Mouse (Mus musculus) kidney, adult 2 months (tissue): ENCODE results near the gene Fem1a. TPM values are rescaled to one million over a fixed set of nuclear protein-coding genes. Genes with fewer than 3 reads are reported as not detected.

Experiments
- DNase-seq: peaks from one replicate; pipeline ENCODE4 v3.0.0; 2021
- H3K27ac ChIP-seq: fragments of 200-500 bp; 2 replicates; pipeline ENCODE4 v1.5.1; 2012; ENCODE audit warnings: low read depth, low read length, control low read depth, inconsistent platforms; ENCODE audit not compliant: insufficient read depth
- H3K27me3 ChIP-seq: fragments of 200-500 bp; replicated peaks from 2 replicates; pipeline ENCODE4 v1.6.1; 2012; ENCODE audit warnings: mild to moderate bottlenecking, moderate library complexity, low read length, inconsistent platforms; ENCODE audit not compliant: control insufficient read depth, insufficient read depth
- H3K36me3 ChIP-seq: fragments of 200-500 bp; 2 replicates; pipeline ENCODE4 v1.6.1; 2012; ENCODE audit warnings: mild to moderate bottlenecking, moderate library complexity, low read length, inconsistent platforms; ENCODE audit not compliant: control insufficient read depth, insufficient read depth
- H3K4me1 ChIP-seq: fragments of 200-500 bp; 2 replicates; pipeline ENCODE4 v1.6.1; 2011; ENCODE audit warnings: low read length; ENCODE audit not compliant: control insufficient read depth, insufficient read depth
- H3K4me3 ChIP-seq: fragments of 200-500 bp; 2 replicates; pipeline ENCODE4 v1.5.1; 2011; ENCODE audit warnings: mild to moderate bottlenecking, low read depth, low read length, control low read depth; ENCODE audit not compliant: insufficient read depth
- CTCF ChIP-seq: fragments of 200-500 bp; conservative IDR thresholded peaks from 2 replicates; pipeline ENCODE4 v1.5.1; 2011; ENCODE audit warnings: low read depth, mild to moderate bottlenecking, control low read depth, low read length, moderate library complexity, mixed read lengths; ENCODE audit not compliant: insufficient read depth, insufficient read length
- POLR2A ChIP-seq: fragments of 200-500 bp; IDR thresholded peaks from one replicate; pipeline ENCODE4 v1.6.1; 2011; ENCODE audit warnings: low read depth, low read length, control low read depth
- WGBS: fragments of 180-500 bp; shearing (Covaris S2); methylation state at CpG from one replicate; pipeline ENCODE4 v1.1.7; 2018; 5-methylcytosine and 5-hydroxymethylcytosine counted together
- polyA plus RNA-seq: library from polyadenylated mRNA; depleted of rRNA; stranded (reverse); fragments of >200 nt; gene quantifications from 2 replicates; pipeline ENCODE4 v1.2.3, GENCODE M21; 2012

Fem1a gene
- polyA plus RNA-seq, 1 experiment = 23.7 TPM

DNA sequence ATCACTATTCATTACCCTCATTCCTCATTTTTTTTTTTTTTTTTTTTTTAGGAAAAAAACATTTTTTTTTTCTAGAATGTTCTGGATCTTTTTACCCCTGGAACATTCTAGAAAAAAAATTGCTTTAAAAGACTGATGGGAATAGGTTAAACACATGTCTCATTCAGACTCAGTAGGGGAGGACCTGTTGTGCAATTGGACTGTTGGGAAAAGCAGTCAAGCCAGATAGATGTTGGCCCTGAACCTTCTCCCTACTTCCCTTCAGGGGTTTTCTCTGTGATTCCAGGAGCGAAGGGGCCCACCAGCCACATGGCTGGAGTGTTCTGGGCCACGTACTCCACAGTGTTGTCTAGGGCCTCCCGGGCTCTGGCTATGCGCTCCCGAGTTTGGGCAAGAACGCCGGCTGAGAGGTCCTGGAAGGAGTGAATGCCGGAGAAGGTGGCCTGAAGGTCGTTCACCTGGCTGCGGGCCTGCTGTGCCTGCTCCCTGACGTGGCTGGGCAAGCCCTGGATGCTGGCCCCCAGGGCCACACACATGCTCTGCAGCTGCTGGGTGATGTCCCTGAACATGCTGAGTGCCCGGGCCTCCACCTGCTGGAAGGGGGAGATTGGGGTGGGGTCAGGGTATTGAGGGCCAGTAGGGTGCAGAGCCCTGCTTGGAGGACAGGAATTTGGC lies 23.0 kb downstream of the Fem1a start:
- peaks cover 15% of the 10 kb centered on the region; the same call in 1 of the 2 replicates for H3K4me1 ChIP-seq
- H3K4me3 ChIP-seq = no peak overlapping the region
- H3K27me3 ChIP-seq = no peaks in the 10 kb centered on the region
- H3K27ac ChIP-seq = peak overlapping the region; percentile 89
- DNase-seq = peak; percentile 76
- TF ChIP-seq POLR2A = no peak
- TF ChIP-seq CTCF = no peak
- H3K36me3 ChIP-seq = peaks cover 2% of the 10 kb centered on the region; the same call in 1 of the 2 replicates
- WGBS = 56% methylated on average over 12 of the region's 12 CpGs

DNA sequence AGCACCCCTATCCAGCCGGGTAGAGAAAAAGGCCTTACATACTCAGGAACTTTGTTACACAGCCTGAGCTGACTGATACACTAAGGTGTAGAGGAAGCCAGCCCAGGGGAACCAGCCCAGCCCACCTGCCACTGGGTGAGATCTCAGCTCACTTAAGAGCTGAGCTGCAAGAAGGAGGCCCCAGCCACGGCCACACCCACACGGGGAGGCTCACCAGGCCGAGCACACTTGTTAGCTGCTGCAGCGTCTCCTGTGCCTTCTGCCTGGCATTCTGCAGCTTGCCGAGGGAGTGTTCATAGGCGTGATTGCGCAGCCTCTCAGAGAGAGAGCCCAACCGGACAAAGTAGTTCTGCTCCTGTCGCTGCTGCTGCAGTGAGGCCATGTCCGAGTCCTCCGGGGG lies 24.6 kb downstream of the Fem1a start:
- Histone ChIP-seq H3K27me3 (no peaks in the 10 kb centered on the region), H3K36me3 (peaks cover 2% of the 10 kb centered on the region; the same call in 1 of the 2 replicates), H3K27ac (no peak overlapping the region), H3K4me3 (no peak overlapping the region), H3K4me1 (peaks cover 13% of the 10 kb centered on the region; the same call in 1 of the 2 replicates)
- no peak for DNase-seq
- no peak for TF ChIP-seq CTCF
- no peak for TF ChIP-seq POLR2A
- WGBS = 93% methylated on average over 12 of the region's 12 CpGs

DNA sequence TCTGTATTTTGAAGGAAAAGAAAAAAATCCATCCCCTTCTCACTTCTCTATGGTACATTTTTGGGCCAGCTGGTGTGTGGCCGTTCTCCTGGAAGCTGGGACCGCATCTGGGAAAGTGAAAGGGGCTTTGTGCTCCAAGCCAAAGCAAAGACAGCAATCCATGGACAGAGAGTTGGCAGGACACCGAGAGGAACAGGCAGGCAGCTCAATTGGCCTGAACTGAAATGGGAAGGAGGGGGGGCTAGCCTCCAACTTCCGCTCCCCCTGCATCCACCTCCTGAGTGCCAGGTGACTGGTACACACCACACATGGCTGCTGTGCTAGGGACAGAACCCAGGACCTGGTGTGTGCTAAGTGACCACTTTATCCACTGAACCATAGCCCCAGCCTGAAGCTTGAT lies 26.2 kb downstream of the Fem1a start:
- peaks cover 2% of the 10 kb centered on the region; the same call in 1 of the 2 replicates for H3K36me3 ChIP-seq

DNA sequence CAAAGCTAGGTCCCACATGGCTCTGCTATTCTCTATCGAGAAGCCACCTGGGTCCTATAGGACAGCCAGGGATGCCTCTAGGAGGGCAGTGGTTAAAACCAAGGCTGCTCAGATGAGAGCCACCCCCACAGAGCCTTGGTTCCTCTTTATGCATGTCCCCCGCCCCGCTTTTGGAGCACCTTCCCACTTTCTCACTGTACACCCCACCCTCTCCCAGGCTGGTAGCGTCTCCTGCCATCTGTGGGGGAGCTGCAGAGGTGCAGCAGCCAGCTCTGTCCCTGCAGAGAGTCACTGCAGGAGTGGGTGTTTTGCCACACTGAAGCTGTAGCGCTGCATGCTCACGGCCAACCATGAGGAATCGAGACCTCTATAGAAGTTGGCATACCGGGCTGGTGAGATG lies 26.7 kb downstream of the Fem1a start:
- Histone ChIP-seq H3K27ac (no peak overlapping the region), H3K4me1 (peaks cover 8% of the 10 kb centered on the region), H3K4me3 (no peak overlapping the region), H3K27me3 (no peaks in the 10 kb centered on the region), H3K36me3 (peaks cover 2% of the 10 kb centered on the region; the same call in 1 of the 2 replicates)
- no peak for TF ChIP-seq POLR2A
- no peak for TF ChIP-seq CTCF
- DNase-seq = no peak
- WGBS = 85% methylated on average over 8 of the region's 8 CpGs

More for the DNA sequence above, 26.2 kb downstream of the Fem1a start:
- H3K4me3 ChIP-seq = no peak overlapping the region
- peaks cover 7% of the 10 kb centered on the region for H3K4me1 ChIP-seq
- H3K27me3 ChIP-seq = no peaks in the 10 kb centered on the region
- no peak for DNase-seq
- TF ChIP-seq POLR2A = no peak
- no peak for TF ChIP-seq CTCF
- no peak overlapping the region for H3K27ac ChIP-seq
- 91% methylated on average over 4 of the region's 4 CpGs for WGBS

DNA sequence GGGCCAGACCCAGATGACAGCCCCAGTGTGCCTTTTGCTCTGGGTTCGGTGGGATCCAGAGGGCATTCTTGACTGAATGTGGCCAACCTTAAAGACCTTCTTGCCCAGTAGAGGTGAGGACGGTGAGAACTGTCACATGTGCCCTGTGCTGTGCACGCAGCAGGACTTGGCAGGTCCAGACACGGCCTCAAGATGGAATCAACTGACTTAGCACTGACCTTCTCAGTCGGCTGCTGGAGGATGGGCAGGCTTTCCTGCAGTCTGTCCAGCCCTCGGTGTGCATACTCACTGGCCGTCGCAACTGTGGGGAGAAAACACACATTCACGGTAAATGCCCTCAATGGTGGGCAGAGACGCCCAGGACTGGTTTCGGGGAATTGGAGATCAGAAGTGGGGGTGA lies 29.4 kb downstream of the Fem1a start:
- H3K36me3 ChIP-seq = no peaks in the 10 kb centered on the region
- WGBS = 92% methylated on average over 11 of the region's 11 CpGs
- DNase-seq = no peak
- no peak for TF ChIP-seq POLR2A
- TF ChIP-seq CTCF = no peak
- H3K27me3 ChIP-seq = no peaks in the 10 kb centered on the region
- H3K27ac ChIP-seq = no peak overlapping the region
- no peak overlapping the region for H3K4me3 ChIP-seq
- peaks cover 12% of the 10 kb centered on the region for H3K4me1 ChIP-seq

DNA sequence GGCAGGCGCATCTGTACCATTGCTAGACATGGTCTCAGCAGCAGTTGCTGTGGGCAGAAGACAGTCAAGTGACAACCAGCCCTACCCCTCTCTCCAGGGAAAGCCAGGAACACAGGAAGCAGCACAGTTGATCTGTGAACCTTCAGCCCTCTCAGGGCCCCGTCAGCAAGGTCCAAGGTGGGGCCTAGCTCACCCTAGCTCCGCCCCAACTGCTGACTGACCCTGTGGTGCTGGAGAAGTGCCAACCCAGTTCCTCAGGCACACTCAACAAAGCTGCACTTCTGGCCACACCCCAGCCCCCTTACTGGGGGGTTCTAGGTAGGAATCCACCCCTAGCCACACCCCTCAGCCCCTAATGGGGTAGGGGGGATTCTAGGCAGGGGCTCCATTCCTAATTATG lies 31.2 kb downstream of the Fem1a start:
- TF ChIP-seq POLR2A = no peak
- TF ChIP-seq CTCF = no peak
- Histone ChIP-seq H3K4me3 (peak overlapping the region; percentile 33; the same call in 1 of the 2 replicates), H3K4me1 (peaks cover 19% of the 10 kb centered on the region), H3K27ac (no peak overlapping the region), H3K27me3 (no peaks in the 10 kb centered on the region), H3K36me3 (no peaks in the 10 kb centered on the region)
- WGBS = 44% methylated on average over 3 of the region's 3 CpGs
- DNase-seq = peak; percentile 80

DNA sequence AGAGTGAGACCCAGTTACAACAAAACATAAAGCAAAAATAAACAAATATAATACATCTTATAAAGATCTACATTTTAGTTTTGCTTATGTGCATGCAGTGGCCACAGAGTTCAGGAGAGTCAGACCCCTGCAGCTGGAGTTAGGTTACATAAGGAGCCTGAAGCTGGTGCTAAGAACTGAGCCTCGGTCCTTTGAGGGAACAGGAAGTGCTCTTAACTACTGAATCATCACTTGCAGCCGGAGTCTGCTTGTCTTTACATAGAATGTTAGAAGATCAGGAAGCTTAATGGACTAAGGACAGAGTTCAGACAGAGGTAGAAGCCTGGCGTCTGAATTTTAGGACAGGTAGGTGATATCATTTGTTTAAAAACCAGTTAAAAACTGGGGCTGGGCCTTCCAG lies 32.3 kb downstream of the Fem1a start:
- WGBS = 33% methylated on average over 3 of the region's 3 CpGs
- H3K4me1 ChIP-seq = peaks cover 19% of the 10 kb centered on the region
- no peaks in the 10 kb centered on the region for H3K36me3 ChIP-seq
- no peak for TF ChIP-seq POLR2A
- no peak for TF ChIP-seq CTCF
- DNase-seq = no peak
- peak overlapping the region; percentile 33; the same call in 1 of the 2 replicates for H3K27ac ChIP-seq
- H3K4me3 ChIP-seq = peak overlapping the region; percentile 50; the same call in 1 of the 2 replicates
- no peaks in the 10 kb centered on the region for H3K27me3 ChIP-seq
